In genomic region chr2:99046557-99047233, GRCm38 (mm10) we compare ENCODE assay signal across 28 mouse cellular contexts.
DNase-seq lines count a peak whose midpoint lies in the region; ATAC-seq and TF ChIP-seq lines count a peak whose summit lies in the region.
"Had no signal": no experiment of that assay in that cellular context is flagged by ENCODE, and none has a peak within 500 bp of the region (broad histone marks: within the 10 kb centered on the region; RNA-seq: fewer than 3 reads in every experiment).

No protein-coding gene starts in this region.

- no peaks in the 10 kb centered on the region for H3K4me1 ChIP-seq in lung, embryonic 14.5 days (ENCODE audit: insufficient read depth)
- H3K4me1 ChIP-seq in lung, embryonic 16.5 days (replicated peaks; ENCODE audit: control insufficient read depth, insufficient read depth, low read length), result no peaks in the 10 kb centered on the region
- H3K4me1 ChIP-seq: embryonic facial prominence, embryonic 13.5 days; embryonic facial prominence, embryonic 15.5 days; forebrain, embryonic 10.5 days; forebrain, embryonic 12.5 days had no signal

- DNase-seq in lung, embryonic 14.5 days, result peak; percentile 58
- DNase-seq in lung, postnatal 14 days, result no peak
- no peak for DNase-seq in lung, postnatal 10 days
- peak; percentile 3 for DNase-seq in brain, adult 2 months (ENCODE audit: low read depth, low spot score)
- DNase-seq: adrenal gland, adult 8-10 months; adrenal gland, postnatal 14 days; adrenal gland, postnatal 36 days; B cell, adult 2 months; cerebellum, adult 11 months; cerebellum, adult 18-20 months; cerebellum, adult 8-10 months; cerebellum, adult 9-11 months; cerebellum, postnatal 14 days; cerebellum, postnatal 36 days; embryo, embryonic 11 days had no signal

- no peaks in the 10 kb centered on the region for H3K36me3 ChIP-seq in lung, embryonic 14.5 days (ENCODE audit: insufficient read depth)
- H3K36me3 ChIP-seq in lung, embryonic 16.5 days (ENCODE audit: control insufficient read depth, insufficient read depth, low read length), result no peaks in the 10 kb centered on the region
- H3K36me3 ChIP-seq: embryonic facial prominence, embryonic 13.5 days; embryonic facial prominence, embryonic 15.5 days; forebrain, embryonic 10.5 days; forebrain, embryonic 12.5 days; G1E had no signal

- WGBS in lung, embryonic 14.5 days, result 46% methylated on average over 1 of the region's 1 CpGs
- 46% methylated on average over 1 of the region's 1 CpGs for WGBS in lung, embryonic 16.5 days

- no peak overlapping the region for H3K4me3 ChIP-seq in lung, embryonic 14.5 days (ENCODE audit: low read depth, low read length)
- no peak overlapping the region for H3K4me3 ChIP-seq in lung, embryonic 16.5 days (ENCODE audit: low read length)
- H3K4me3 ChIP-seq: embryonic facial prominence, embryonic 13.5 days; embryonic facial prominence, embryonic 15.5 days; erythroblast, embryonic 14.5 days; forebrain, embryonic 10.5 days; forebrain, embryonic 12.5 days had no signal

- ATAC-seq in lung, embryonic 14.5 days (ENCODE audit: insufficient read depth), result peak; percentile 82
- peak; percentile 66; the same call in 1 of the 2 replicates for ATAC-seq in lung, embryonic 16.5 days (ENCODE audit: low read depth)
- ATAC-seq: activated CD4-positive, CD25-positive, alpha-beta regulatory T cell, adult 4 months; CD4-positive, CD25-positive, alpha-beta regulatory T cell, adult 4 months; forebrain, embryonic 14.5 days; forebrain, embryonic 16.5 days; Patski had no signal

- H3K27me3 ChIP-seq in lung, embryonic 14.5 days (ENCODE audit: insufficient read depth, low read length), result no peaks in the 10 kb centered on the region
- no peaks in the 10 kb centered on the region for H3K27me3 ChIP-seq in lung, embryonic 16.5 days (ENCODE audit: control insufficient read depth, insufficient read depth, low read depth, low read length)
- H3K27me3 ChIP-seq: CH12.LX; embryonic facial prominence, embryonic 13.5 days; embryonic facial prominence, embryonic 15.5 days; forebrain, embryonic 12.5 days; Patski had no signal

- TF ChIP-seq CTCF in lung, embryonic 14.5 days (IDR thresholded peaks at IDR 0.05; ENCODE audit: low read depth), result no peak

- no peak overlapping the region for H3K9ac ChIP-seq in lung, embryonic 14.5 days
- H3K9ac ChIP-seq in lung, embryonic 16.5 days (ENCODE audit: low read length), result no peak overlapping the region
- H3K9ac ChIP-seq: embryonic facial prominence, embryonic 13.5 days; embryonic facial prominence, embryonic 15.5 days; forebrain, embryonic 12.5 days had no signal

- no peaks in the 10 kb centered on the region for H3K9me3 ChIP-seq in lung, embryonic 14.5 days (ENCODE audit: low read depth, low read length)
- H3K9me3 ChIP-seq in lung, embryonic 16.5 days (ENCODE audit: control insufficient read depth, low read length), result no peaks in the 10 kb centered on the region
- H3K9me3 ChIP-seq: embryonic facial prominence, embryonic 13.5 days; embryonic facial prominence, embryonic 15.5 days; forebrain, embryonic 10.5 days; forebrain, embryonic 12.5 days; G1E had no signal

- H3K27ac ChIP-seq in lung, embryonic 14.5 days (ENCODE audit: low read depth), result no peak overlapping the region
- H3K27ac ChIP-seq in lung, embryonic 16.5 days (ENCODE audit: low read length), result no peak overlapping the region
- H3K27ac ChIP-seq: embryonic facial prominence, embryonic 13.5 days; embryonic facial prominence, embryonic 15.5 days; forebrain, embryonic 10.5 days; forebrain, embryonic 12.5 days had no signal

- no peak overlapping the region for H3K4me2 ChIP-seq in lung, embryonic 14.5 days
- H3K4me2 ChIP-seq in lung, embryonic 16.5 days (ENCODE audit: low read depth, low read length), result no peak overlapping the region
- H3K4me2 ChIP-seq: embryonic facial prominence, embryonic 13.5 days; embryonic facial prominence, embryonic 15.5 days; forebrain, embryonic 12.5 days had no signal

Comparison
In these comparisons a context has a peak if more than half of its experiments do, and no peak if none do; other contexts are left out.
1. DNase-seq: peak in lung, embryonic 14.5 days (single experiment) and brain, adult 2 months (single experiment); none in lung, postnatal 14 days (single experiment) and lung, postnatal 10 days (single experiment).